In the genomic region with DNA sequence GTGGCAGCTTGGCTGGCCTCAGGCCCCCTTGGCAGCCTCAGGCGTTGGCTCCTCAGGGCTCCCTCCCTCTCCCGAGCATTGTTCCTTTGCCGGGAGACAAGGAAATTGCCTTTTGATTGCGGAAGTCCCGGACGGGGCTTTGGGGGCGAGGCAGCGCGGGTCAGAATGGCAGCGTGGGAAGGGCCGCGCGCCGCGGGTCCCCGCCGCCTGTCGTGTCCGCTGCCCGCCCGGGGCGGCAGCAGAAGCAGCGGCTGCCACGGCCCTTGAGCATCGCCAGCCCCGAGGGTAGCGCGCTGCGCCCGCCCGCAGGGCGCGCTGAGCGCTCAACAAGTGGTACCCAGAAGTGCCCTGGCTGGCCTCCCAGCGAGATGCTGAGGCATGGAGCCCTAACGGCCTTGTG, we compare ENCODE assay signal across 7 mouse cellular contexts. TPM values are rescaled to one million over a fixed set of nuclear protein-coding genes. Genes with fewer than 3 reads are reported as not detected.
DNase-seq lines count a peak whose midpoint lies in the region; ATAC-seq and TF ChIP-seq lines count a peak whose summit lies in the region.

No protein-coding gene starts in this region.

- H3K27me3 ChIP-seq in hindbrain, postnatal 0 days (ENCODE audit: insufficient read depth, low read length) = no peaks in the 10 kb centered on the region
- H3K27me3 ChIP-seq in liver, embryonic 13.5 days = peaks cover 26% of the 10 kb centered on the region
- H3K27me3 ChIP-seq in neural tube, embryonic 13.5 days = peaks cover 20% of the 10 kb centered on the region

- WGBS in hindbrain, postnatal 0 days = under 1% methylated on average over 36 of the region's 36 CpGs
- 2% methylated on average over 36 of the region's 36 CpGs for WGBS in liver, embryonic 13.5 days (ENCODE audit: insufficient replicate concordance)
- WGBS in neural tube, embryonic 13.5 days = 0% methylated on average over 15 of the region's 36 CpGs

- H3K27ac ChIP-seq in ES-E14 (ENCODE audit: insufficient read depth, low read depth, low read length, poor library complexity, severe bottlenecking) = no peak overlapping the region
- H3K27ac ChIP-seq in hindbrain, postnatal 0 days = 0 out of 2 replicates have a peak overlapping the region, but pooled peaks have one; percentile 22
- H3K27ac ChIP-seq in liver, embryonic 13.5 days = no peak overlapping the region
- H3K27ac ChIP-seq in neural tube, embryonic 13.5 days (replicated peaks) = no peak overlapping the region

- in situ Hi-C loops in ES-E14 (cut with MboI; ENCODE audit: low sequenced_read_pairs in 2 of 2, unreplicated experiment in 2 of 2) = no loop called here

- H3K9ac ChIP-seq in ES-E14 (ENCODE audit: insufficient read depth, low read depth, low read length, poor library complexity, severe bottlenecking) = no peak overlapping the region
- H3K9ac ChIP-seq in hindbrain, postnatal 0 days (replicated peaks; ENCODE audit: low read length) = peak overlapping the region; percentile 52
- no peak overlapping the region for H3K9ac ChIP-seq in liver, embryonic 13.5 days
- H3K9ac ChIP-seq in neural tube, embryonic 13.5 days = peak overlapping the region; percentile 69

- H3K4me2 ChIP-seq in hindbrain, postnatal 0 days (ENCODE audit: low read depth, low read length) = peak overlapping the region; percentile 99
- peak overlapping the region; percentile 54 for H3K4me2 ChIP-seq in liver, embryonic 13.5 days
- peak overlapping the region; percentile 94 for H3K4me2 ChIP-seq in neural tube, embryonic 13.5 days

- no peaks in the 10 kb centered on the region for H3K4me1 ChIP-seq in ES-E14 (ENCODE audit: control insufficient read depth in 2 of 2, insufficient read depth in 2 of 2, low read length in 2 of 2, poor library complexity in 1 of 2)
- peaks cover 5% of the 10 kb centered on the region; the same call in 1 of the 2 replicates for H3K4me1 ChIP-seq in hindbrain, postnatal 0 days (ENCODE audit: insufficient read depth, low read length)
- no peaks in the 10 kb centered on the region for H3K4me1 ChIP-seq in liver, embryonic 13.5 days (replicated peaks)
- H3K4me1 ChIP-seq in neural tube, embryonic 13.5 days (replicated peaks) = peaks cover 16% of the 10 kb centered on the region

- no peak for TF ChIP-seq CTCF in hindbrain, postnatal 0 days (IDR thresholded peaks at IDR 0.05; ENCODE audit: low read depth)

- no peaks in the 10 kb centered on the region for H3K9me3 ChIP-seq in ES-E14 (ENCODE audit: control insufficient read depth, insufficient read depth, low read depth, low read length)
- H3K9me3 ChIP-seq in hindbrain, postnatal 0 days (ENCODE audit: low read length) = no peaks in the 10 kb centered on the region
- H3K9me3 ChIP-seq in liver, embryonic 13.5 days (replicated peaks) = no peaks in the 10 kb centered on the region
- no peaks in the 10 kb centered on the region for H3K9me3 ChIP-seq in neural tube, embryonic 13.5 days

- H3K4me3 ChIP-seq in ES-E14 (ENCODE audit: insufficient read depth in 1 of 2, low read depth in 1 of 2, low read length in 2 of 2, poor library complexity in 1 of 2, severe bottlenecking in 1 of 2) = peak overlapping the region; percentile 56 to 63; a peak in 3 of 4 replicates
- peak overlapping the region; percentile 49 for H3K4me3 ChIP-seq in hindbrain, postnatal 0 days (ENCODE audit: low read length)
- peak overlapping the region; percentile 36 for H3K4me3 ChIP-seq in liver, embryonic 13.5 days (replicated peaks)
- H3K4me3 ChIP-seq in neural tube, embryonic 13.5 days = peak overlapping the region; percentile 48

- no peaks in the 10 kb centered on the region for H3K36me3 ChIP-seq in ES-E14 (ENCODE audit: control insufficient read depth, insufficient read depth, low read length, poor library complexity, severe bottlenecking)
- H3K36me3 ChIP-seq in hindbrain, postnatal 0 days (ENCODE audit: insufficient read depth, low read length) = no peaks in the 10 kb centered on the region
- no peaks in the 10 kb centered on the region for H3K36me3 ChIP-seq in liver, embryonic 13.5 days
- H3K36me3 ChIP-seq in neural tube, embryonic 13.5 days = no peaks in the 10 kb centered on the region

- ATAC-seq in hindbrain, postnatal 0 days = peak; percentile 56; the same call in 1 of the 2 replicates
- ATAC-seq in liver, embryonic 13.5 days (ENCODE audit: low read depth) = no peak
- peak; percentile 56 for ATAC-seq in neural tube, embryonic 13.5 days (ENCODE audit: low read depth)

- no peak for DNase-seq in ES-E14 (ENCODE audit: low read depth, low spot score)
- peak; percentile 43 for DNase-seq in adrenal gland, postnatal 25 days
- peak; percentile 60 for DNase-seq in gastrocnemius, postnatal 25 days
- peak; percentile 54 for DNase-seq in hindbrain, postnatal 0 days (ENCODE audit: low spot score)
- DNase-seq in liver, embryonic 13.5 days = no peak
- DNase-seq in natural killer cell, adult 2 months (ENCODE audit: low spot score in 2 of 2) = no peak

TF ChIP-seq in ES-E14, 5 proteins besides CTCF, POLR2A, EP300 and RAD21:
- TF ChIP-seq MAFK (IDR thresholded peaks at IDR 0.05; ENCODE audit: insufficient read depth, low read depth, low read length) (no peak), ZC3H11A (IDR thresholded peaks at IDR 0.05; ENCODE audit: borderline replicate concordance, low read depth, low read length) (no peak), ZNF384 (IDR thresholded peaks at IDR 0.05; ENCODE audit: low read depth, low read length) (no peak), CHD2 (IDR thresholded peaks at IDR 0.05; ENCODE audit: low read depth, low read length) (no peak), HCFC1 (IDR thresholded peaks at IDR 0.05; ENCODE audit: borderline replicate concordance, insufficient read depth, low read length) (no peak)

RNA-seq across cellular contexts. Expression of gene Ptprb, which starts 25.9 kb away (rescaled TPM):
- total RNA-seq in ES-E14 (2012; rRNA removed) = 0.16 and 0.62 TPM in 2 replicates
- total RNA-seq in adrenal gland, postnatal 25 days (2021) = 32.8 and 42.3 TPM in 2 replicates
- total RNA-seq in gastrocnemius, postnatal 25 days (2021) = 10 to 100 TPM; 30.2 to 35.0 TPM
- total RNA-seq in hindbrain, postnatal 0 days (2014; rRNA removed) = 8.1 and 8.8 TPM in 2 replicates
- polyA plus RNA-seq in hindbrain, postnatal 0 days (2015; fragmentation: Nextera tagmentation; extraction: Ambion mirVana) = 3.1 and 3.5 TPM in 2 replicates
- 1.2 TPM in 2 replicates for polyA plus RNA-seq in liver, embryonic 13.5 days (2015; fragmentation: Nextera tagmentation; extraction: Ambion mirVana)
- polyA plus RNA-seq in neural tube, embryonic 13.5 days (2015; fragmentation: Nextera tagmentation; extraction: Ambion mirVana) = 2.8 and 3.4 TPM in 2 replicates

Comparison
In these comparisons a context has a peak if more than half of its experiments do, and no peak if none do; other contexts are left out.
1. DNase-seq: peak in adrenal gland, postnatal 25 days (single experiment), gastrocnemius, postnatal 25 days (single experiment) and hindbrain, postnatal 0 days (single experiment); none in ES-E14 (single experiment), liver, embryonic 13.5 days (single experiment) and natural killer cell, adult 2 months (0 of 2).
2. H3K9ac ChIP-seq: peak in hindbrain, postnatal 0 days (single experiment) and neural tube, embryonic 13.5 days (single experiment); none in ES-E14 (single experiment) and liver, embryonic 13.5 days (single experiment).
3. Peak in every context shown above with its lines, with median percentiles within 50 percentile points of each other: H3K4me3 ChIP-seq and H3K4me2 ChIP-seq.